In genomic region chr12:14859057-14859456, GRCm38 (mm10) we compare ENCODE assay signal across 24 mouse cellular contexts.
DNase-seq lines count a peak whose midpoint lies in the region; ATAC-seq and TF ChIP-seq lines count a peak whose summit lies in the region.
"Had no signal": no experiment of that assay in that cellular context is flagged by ENCODE, and none has a peak within 500 bp of the region (broad histone marks: within the 10 kb centered on the region; RNA-seq: fewer than 3 reads in every experiment).

No protein-coding gene starts in this region.

- peak; percentile 45; the same call in 1 of the 2 replicates for ATAC-seq in forebrain, embryonic 13.5 days
- peak; percentile 56; the same call in 1 of the 2 replicates for ATAC-seq in forebrain, embryonic 15.5 days (replicated peaks)
- no peak for ATAC-seq in forebrain, embryonic 12.5 days (ENCODE audit: low FRiP score)
- peak; percentile 51; the same call in 1 of the 2 replicates for ATAC-seq in forebrain, postnatal 0 days
- ATAC-seq: activated CD4-positive, CD25-positive, alpha-beta regulatory T cell, adult 4 months; CD4-positive, CD25-positive, alpha-beta regulatory T cell, adult 4 months; Patski had no signal

- H3K4me1 ChIP-seq in forebrain, embryonic 13.5 days, result no peaks in the 10 kb centered on the region
- no peaks in the 10 kb centered on the region for H3K4me1 ChIP-seq in forebrain, embryonic 10.5 days
- H3K4me1 ChIP-seq in forebrain, embryonic 15.5 days, result peaks cover 6% of the 10 kb centered on the region; the same call in 1 of the 2 replicates
- no peaks in the 10 kb centered on the region for H3K4me1 ChIP-seq in forebrain, embryonic 12.5 days
- H3K4me1 ChIP-seq in forebrain, postnatal 0 days (ENCODE audit: insufficient read depth), result no peaks in the 10 kb centered on the region
- H3K4me1 ChIP-seq: embryonic facial prominence, embryonic 13.5 days; embryonic facial prominence, embryonic 15.5 days had no signal

- no peak overlapping the region for H3K4me3 ChIP-seq in forebrain, embryonic 13.5 days
- H3K4me3 ChIP-seq in forebrain, embryonic 10.5 days, result no peak overlapping the region
- no peak overlapping the region for H3K4me3 ChIP-seq in forebrain, embryonic 15.5 days
- H3K4me3 ChIP-seq in forebrain, embryonic 12.5 days (replicated peaks), result no peak overlapping the region
- no peak overlapping the region for H3K4me3 ChIP-seq in forebrain, postnatal 0 days (ENCODE audit: low read depth, low read length)
- H3K4me3 ChIP-seq: embryonic facial prominence, embryonic 13.5 days; embryonic facial prominence, embryonic 15.5 days; erythroblast, embryonic 14.5 days had no signal

- no peaks in the 10 kb centered on the region for H3K36me3 ChIP-seq in forebrain, embryonic 13.5 days (ENCODE audit: poor library complexity, severe bottlenecking)
- H3K36me3 ChIP-seq in forebrain, embryonic 10.5 days (replicated peaks), result no peaks in the 10 kb centered on the region
- no peaks in the 10 kb centered on the region for H3K36me3 ChIP-seq in forebrain, embryonic 15.5 days
- H3K36me3 ChIP-seq in forebrain, embryonic 12.5 days (replicated peaks), result no peaks in the 10 kb centered on the region
- H3K36me3 ChIP-seq in forebrain, postnatal 0 days (ENCODE audit: insufficient read depth), result no peaks in the 10 kb centered on the region
- H3K36me3 ChIP-seq: embryonic facial prominence, embryonic 13.5 days; embryonic facial prominence, embryonic 15.5 days; G1E had no signal

- no peak for TF ChIP-seq CTCF in brain, embryonic 14.5 days (IDR thresholded peaks at IDR 0.05; ENCODE audit: borderline replicate concordance, extremely low read depth, insufficient read depth, insufficient read length)
- no peak for TF ChIP-seq CTCF in forebrain, postnatal 0 days (IDR thresholded peaks at IDR 0.05; ENCODE audit: low read depth)

- H3K9ac ChIP-seq in forebrain, embryonic 13.5 days, result no peak overlapping the region
- H3K9ac ChIP-seq in forebrain, embryonic 15.5 days (replicated peaks), result no peak overlapping the region
- H3K9ac ChIP-seq in forebrain, embryonic 12.5 days, result no peak overlapping the region
- H3K9ac ChIP-seq in forebrain, postnatal 0 days, result no peak overlapping the region
- H3K9ac ChIP-seq: embryonic facial prominence, embryonic 13.5 days; embryonic facial prominence, embryonic 15.5 days had no signal

- H3K27me3 ChIP-seq in forebrain, embryonic 13.5 days, result no peaks in the 10 kb centered on the region
- no peaks in the 10 kb centered on the region for H3K27me3 ChIP-seq in forebrain, embryonic 10.5 days (ENCODE audit: poor library complexity, severe bottlenecking)
- no peaks in the 10 kb centered on the region for H3K27me3 ChIP-seq in forebrain, embryonic 15.5 days
- no peaks in the 10 kb centered on the region for H3K27me3 ChIP-seq in forebrain, embryonic 12.5 days
- H3K27me3 ChIP-seq in forebrain, postnatal 0 days (ENCODE audit: insufficient read depth, low read length), result no peaks in the 10 kb centered on the region
- H3K27me3 ChIP-seq: CH12.LX; embryonic facial prominence, embryonic 13.5 days; embryonic facial prominence, embryonic 15.5 days; Patski had no signal

- H3K27ac ChIP-seq in forebrain, embryonic 13.5 days, result no peak overlapping the region; the same call in 1 of the 2 replicates
- H3K27ac ChIP-seq in forebrain, embryonic 10.5 days, result no peak overlapping the region
- H3K27ac ChIP-seq in forebrain, embryonic 15.5 days (replicated peaks), result peak overlapping the region; percentile 66
- no peak overlapping the region for H3K27ac ChIP-seq in forebrain, embryonic 12.5 days
- no peak overlapping the region for H3K27ac ChIP-seq in forebrain, postnatal 0 days (ENCODE audit: low read depth, low read length)
- H3K27ac ChIP-seq: embryonic facial prominence, embryonic 13.5 days; embryonic facial prominence, embryonic 15.5 days had no signal

- H3K9me3 ChIP-seq in forebrain, embryonic 13.5 days (replicated peaks), result no peaks in the 10 kb centered on the region
- no peaks in the 10 kb centered on the region for H3K9me3 ChIP-seq in forebrain, embryonic 10.5 days
- no peaks in the 10 kb centered on the region for H3K9me3 ChIP-seq in forebrain, embryonic 15.5 days
- H3K9me3 ChIP-seq in forebrain, embryonic 12.5 days, result no peaks in the 10 kb centered on the region
- no peaks in the 10 kb centered on the region for H3K9me3 ChIP-seq in forebrain, postnatal 0 days (ENCODE audit: low read length)
- H3K9me3 ChIP-seq: embryonic facial prominence, embryonic 13.5 days; embryonic facial prominence, embryonic 15.5 days; G1E had no signal

- no peak for DNase-seq in forebrain, embryonic 10.5 days (ENCODE audit: extremely low spot score, low spot score)
- peak; percentile 54 for DNase-seq in brain, embryonic 14.5 days (ENCODE audit: low read depth)
- DNase-seq in forebrain, postnatal 0 days, result peak; percentile 18
- DNase-seq in kidney, adult 18-20 months, result no peak
- DNase-seq: adrenal gland, adult 8-10 months; adrenal gland, postnatal 14 days; adrenal gland, postnatal 36 days; B cell, adult 2 months; cerebellum, adult 11 months; cerebellum, adult 18-20 months; cerebellum, adult 8-10 months; cerebellum, adult 9-11 months; cerebellum, postnatal 14 days had no signal

- WGBS in forebrain, embryonic 13.5 days, result 84% methylated on average over 2 of the region's 2 CpGs
- 95% methylated on average over 2 of the region's 2 CpGs for WGBS in forebrain, embryonic 10.5 days
- WGBS in forebrain, embryonic 15.5 days, result 83% methylated on average over 2 of the region's 2 CpGs
- WGBS in forebrain, embryonic 12.5 days, result 89% methylated on average over 2 of the region's 2 CpGs
- 77% methylated on average over 2 of the region's 2 CpGs for WGBS in forebrain, postnatal 0 days

- no peak overlapping the region for H3K4me2 ChIP-seq in forebrain, embryonic 13.5 days
- H3K4me2 ChIP-seq in forebrain, embryonic 15.5 days (replicated peaks), result no peak overlapping the region
- no peak overlapping the region for H3K4me2 ChIP-seq in forebrain, embryonic 12.5 days
- H3K4me2 ChIP-seq in forebrain, postnatal 0 days (ENCODE audit: low read depth), result no peak overlapping the region
- H3K4me2 ChIP-seq: embryonic facial prominence, embryonic 13.5 days; embryonic facial prominence, embryonic 15.5 days had no signal

- TF ChIP-seq POLR2A in brain, embryonic 14.5 days (IDR thresholded peaks at IDR 0.05; ENCODE audit: borderline replicate concordance, extremely low read depth, insufficient read depth, insufficient read length, poor library complexity, severe bottlenecking), result no peak

Comparison
In these comparisons a context has a peak if more than half of its experiments do, and no peak if none do; other contexts are left out.
1. DNase-seq: peak in brain, embryonic 14.5 days (single experiment) and forebrain, postnatal 0 days (single experiment); none in forebrain, embryonic 10.5 days (single experiment) and kidney, adult 18-20 months (single experiment).